Mouse (Mus musculus) limb, embryonic 14.5 days (tissue): ENCODE data around the gene Arl15. TPM values are rescaled to one million over a fixed set of nuclear protein-coding genes. Genes with fewer than 3 reads are reported as not detected.

Experiments
- ATAC-seq: fragments of 200-750 bp; cut with Nextera tagmentation; 2 replicates; pipeline ENCODE4 v1.8.0; 2017; ENCODE audit warnings: low read depth, moderate number of reproducible peaks, moderate TSS enrichment; ENCODE audit not compliant: low FRiP score
- DNase-seq: peaks from one replicate; pipeline ENCODE4 v3.0.0-alpha.2; 2015; ENCODE audit warnings: low spot score
- H3K27ac ChIP-seq: fragments of 300-500 bp; sonication (generic); replicated peaks from 2 replicates; pipeline ENCODE4 v1.5.1; 2014; ENCODE audit warnings: low read depth, mild to moderate bottlenecking, low read length, moderate library complexity, mixed read lengths
- H3K27me3 ChIP-seq: fragments of 300-500 bp; sonication (generic); 2 replicates; pipeline ENCODE4 v1.6.1; 2014; ENCODE audit warnings: low read length, mixed read lengths; ENCODE audit not compliant: control insufficient read depth, insufficient read depth
- H3K36me3 ChIP-seq: fragments of 300-500 bp; sonication (generic); 2 replicates; pipeline ENCODE4 v1.6.1; 2014; ENCODE audit warnings: mild to moderate bottlenecking, low read length, moderate library complexity, mixed read lengths; ENCODE audit not compliant: control insufficient read depth, insufficient read depth
- H3K4me1 ChIP-seq: fragments of 300-500 bp; sonication (generic); 2 replicates; pipeline ENCODE4 v1.6.1; 2014; ENCODE audit warnings: antibody characterized with exemption, low read length, mixed read lengths; ENCODE audit not compliant: control insufficient read depth, insufficient read depth
- H3K4me2 ChIP-seq: fragments of 300-500 bp; sonication (generic); replicated peaks from 2 replicates; pipeline ENCODE4 v1.6.1; 2014; ENCODE audit warnings: low read depth, mild to moderate bottlenecking, low read length, moderate library complexity; ENCODE audit not compliant: severe bottlenecking
- H3K4me3 ChIP-seq: fragments of 300-500 bp; sonication (generic); replicated peaks from 2 replicates; pipeline ENCODE4 v1.5.1; 2014; ENCODE audit warnings: low read length
- H3K9ac ChIP-seq: fragments of 300-500 bp; sonication (generic); 2 replicates; pipeline ENCODE4 v1.6.1; 2014; ENCODE audit warnings: mild to moderate bottlenecking, low read depth, low read length, moderate library complexity; ENCODE audit not compliant: severe bottlenecking
- H3K9me3 ChIP-seq: fragments of 300-500 bp; sonication (generic); 2 replicates; pipeline ENCODE4 v1.6.1; 2016; ENCODE audit warnings: low read length; ENCODE audit not compliant: control insufficient read depth
- POLR2A ChIP-seq: fragments of 200-500 bp; IDR thresholded peaks from 2 replicates; pipeline ENCODE4 v1.8.0; 2012; ENCODE audit warnings: inconsistent platforms, mild to moderate bottlenecking, moderate library complexity, borderline replicate concordance; ENCODE audit not compliant: insufficient read depth, insufficient read length; ENCODE audit errors: extremely low read depth
- WGBS: fragments of 180-500 bp; shearing (Covaris S2); extraction: QIAGEN DNeasy Blood & Tissue Kit; methylation state at CpG from one replicate; pipeline ENCODE4 v1.1.7; 2014; 5-methylcytosine and 5-hydroxymethylcytosine counted together
- polyA plus RNA-seq, 2 experiments: library from polyadenylated mRNA; depleted of rRNA in 1 of 2; stranded (reverse) in 1 of 2; unstranded in 1 of 2; fragments of >200 nt; fragmentation: Nextera tagmentation in 1 of 2; extraction: Ambion mirVana in 1 of 2; gene quantifications; 2 replicates each; pipeline versions ENCODE4 v1.2.1 to v1.2.3; 2012 to 2014

Gene Arl15
- polyA plus RNA-seq, 2 experiments = 10.1 to 10.7 TPM

- H3K4me1 ChIP-seq = peaks cover 9% of the 10 kb centered on the region; the same call in 1 of the 2 replicates
- no peak for ATAC-seq
- no peak for DNase-seq
- no peaks in the 10 kb centered on the region for H3K36me3 ChIP-seq
- no peak overlapping the region for H3K4me2 ChIP-seq
- no peaks in the 10 kb centered on the region for H3K9me3 ChIP-seq
- H3K27me3 ChIP-seq = no peaks in the 10 kb centered on the region
- H3K27ac ChIP-seq = no peak overlapping the region
- WGBS = 73% methylated on average over 7 of the region's 7 CpGs
- TF ChIP-seq POLR2A = no peak
- H3K4me3 ChIP-seq = no peak overlapping the region
- H3K9ac ChIP-seq = no peak overlapping the region
Observed at GRCm38 (mm10) chr13:114094151-114094875, 300.0 kb downstream of the Arl15 start.

- no peak overlapping the region for H3K27ac ChIP-seq
- no peak for TF ChIP-seq POLR2A
- DNase-seq = no peak
- ATAC-seq = no peak
- H3K4me1 ChIP-seq = peaks cover 9% of the 10 kb centered on the region; the same call in 1 of the 2 replicates
- H3K36me3 ChIP-seq = no peaks in the 10 kb centered on the region
- H3K4me3 ChIP-seq = no peak overlapping the region
- no peaks in the 10 kb centered on the region for H3K27me3 ChIP-seq
- no peak overlapping the region for H3K9ac ChIP-seq
- no peaks in the 10 kb centered on the region for H3K9me3 ChIP-seq
- no peak overlapping the region for H3K4me2 ChIP-seq
- 85% methylated on average over 4 of the region's 4 CpGs for WGBS
Observed at GRCm38 (mm10) chr13:114095440-114095839, 301.1 kb downstream of the Arl15 start.

GRCm38 (mm10) chr13:114096386-114096785, 302.1 kb downstream of the Arl15 start:
- Histone ChIP-seq H3K9ac (no peak overlapping the region), H3K36me3 (no peaks in the 10 kb centered on the region), H3K4me3 (no peak overlapping the region), H3K4me1 (peaks cover 5% of the 10 kb centered on the region), H3K27ac (no peak overlapping the region), H3K4me2 (no peak overlapping the region), H3K9me3 (no peaks in the 10 kb centered on the region), H3K27me3 (no peaks in the 10 kb centered on the region)
- ATAC-seq (no peak), DNase-seq (no peak)
- TF ChIP-seq POLR2A = no peak

DNA sequence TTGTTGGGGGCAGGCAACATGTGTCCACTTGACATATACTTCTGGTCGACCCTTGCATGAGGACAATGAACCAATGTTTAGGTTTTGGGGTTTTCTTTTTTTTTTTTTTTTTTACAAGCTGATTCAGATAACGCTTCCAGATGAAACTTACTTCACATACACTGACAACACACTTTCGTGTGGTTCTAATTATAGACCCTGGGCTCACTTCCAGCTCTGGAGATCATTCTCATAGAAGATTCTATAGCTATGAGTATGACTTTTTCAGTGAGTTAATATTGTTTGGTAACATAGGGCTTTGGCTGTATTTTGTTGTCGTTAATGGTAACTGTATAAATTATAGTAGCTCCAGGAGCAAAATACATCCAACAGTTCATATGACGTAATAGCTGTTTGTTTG, 306.9 kb downstream of the Arl15 start:
- Histone ChIP-seq H3K27me3 (no peaks in the 10 kb centered on the region), H3K9ac (no peak overlapping the region), H3K4me2 (no peak overlapping the region), H3K36me3 (peaks cover 4% of the 10 kb centered on the region; the same call in 1 of the 2 replicates), H3K4me1 (peaks cover 4% of the 10 kb centered on the region), H3K9me3 (no peaks in the 10 kb centered on the region), H3K27ac (no peak overlapping the region), H3K4me3 (no peak overlapping the region)
- DNase-seq (peak; percentile 80), ATAC-seq (peak; percentile 26; the same call in 1 of the 2 replicates)
- 29% methylated on average over 5 of the region's 5 CpGs for WGBS
- TF ChIP-seq POLR2A = no peak

DNA sequence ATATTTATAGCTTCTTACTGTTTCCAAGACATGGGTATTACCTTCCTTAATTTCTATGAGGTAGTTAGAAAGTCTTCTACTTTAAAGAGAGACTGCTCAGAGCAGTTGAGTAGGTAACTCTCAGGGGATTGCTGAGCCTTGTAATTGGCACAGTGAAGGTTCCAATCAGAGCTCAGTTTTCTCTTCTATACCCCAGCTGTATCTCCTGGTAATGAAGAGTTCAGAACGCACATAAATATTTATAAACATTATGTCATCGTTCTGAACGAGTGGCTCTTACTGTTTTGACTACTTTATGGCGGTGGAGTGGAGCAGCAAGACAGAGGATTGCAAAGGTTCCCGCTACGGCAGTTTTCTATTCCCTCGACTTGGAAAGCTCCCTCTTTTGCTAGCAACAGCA, 311.8 kb downstream of the Arl15 start:
- TF ChIP-seq POLR2A = no peak

More for the DNA sequence above, 311.8 kb downstream of the Arl15 start:
- Histone ChIP-seq H3K9ac (no peak overlapping the region), H3K4me1 (no peaks in the 10 kb centered on the region), H3K4me3 (no peak overlapping the region), H3K27me3 (no peaks in the 10 kb centered on the region), H3K9me3 (no peaks in the 10 kb centered on the region), H3K36me3 (peaks cover 4% of the 10 kb centered on the region; the same call in 1 of the 2 replicates), H3K27ac (no peak overlapping the region), H3K4me2 (no peak overlapping the region)
- DNase-seq = peak; percentile 44
- no peak; the same call in 1 of the 2 replicates for ATAC-seq
- WGBS = 58% methylated on average over 7 of the region's 7 CpGs
